Mouse (Mus musculus) liver, embryonic 13.5 days (tissue): ENCODE results near the gene Tex2. TPM values are rescaled to one million over a fixed set of nuclear protein-coding genes. Genes with fewer than 3 reads are reported as not detected.

ENCODE experiments used
- ATAC-seq: fragments of 200-750 bp; cut with Nextera tagmentation; 2 replicates; pipeline ENCODE4 v1.8.0; 2017; ENCODE audit warnings: low read depth, mild to moderate bottlenecking, moderate number of reproducible peaks, moderate library complexity
- DNase-seq: peaks from one replicate; pipeline ENCODE4 v3.0.0; 2022
- H3K27ac ChIP-seq: fragments of 300-500 bp; sonication (generic); 2 replicates; pipeline ENCODE4 v1.5.1; 2015; ENCODE audit warnings: moderate library complexity, mild to moderate bottlenecking, inconsistent platforms
- H3K27me3 ChIP-seq: fragments of 300-500 bp; sonication (generic); 2 replicates; pipeline ENCODE4 v1.6.1; 2015; ENCODE audit warnings: mild to moderate bottlenecking, inconsistent platforms
- H3K36me3 ChIP-seq: fragments of 300-500 bp; sonication (generic); 2 replicates; pipeline ENCODE4 v1.6.1; 2015; ENCODE audit warnings: mild to moderate bottlenecking, inconsistent platforms
- H3K4me1 ChIP-seq: fragments of 300-500 bp; sonication (generic); replicated peaks from 2 replicates; pipeline ENCODE4 v1.6.1; 2015; ENCODE audit warnings: inconsistent platforms
- H3K4me2 ChIP-seq: fragments of 300-500 bp; sonication (generic); 2 replicates; pipeline ENCODE4 v1.6.1; 2015; ENCODE audit warnings: inconsistent platforms, mild to moderate bottlenecking, moderate library complexity
- H3K4me3 ChIP-seq: fragments of 300-500 bp; sonication (generic); replicated peaks from 2 replicates; pipeline ENCODE4 v1.5.1; 2015; ENCODE audit warnings: mild to moderate bottlenecking, inconsistent platforms
- H3K9ac ChIP-seq: fragments of 300-500 bp; sonication (generic); 2 replicates; pipeline ENCODE4 v1.6.1; 2015; ENCODE audit warnings: mild to moderate bottlenecking, inconsistent platforms
- H3K9me3 ChIP-seq: fragments of 300-500 bp; sonication (generic); replicated peaks from 2 replicates; pipeline ENCODE4 v1.6.1; 2016; ENCODE audit warnings: inconsistent platforms
- WGBS: fragments of 180-500 bp; shearing (Covaris S2); methylation state at CpG from one replicate; pipeline ENCODE4 v1.1.7; 2015; ENCODE audit not compliant: insufficient replicate concordance; 5-methylcytosine and 5-hydroxymethylcytosine counted together
- polyA plus RNA-seq: library from polyadenylated mRNA; unstranded; fragments of >200 nt; fragmentation: Nextera tagmentation; extraction: Ambion mirVana; gene quantifications from 2 replicates; pipeline ENCODE4 v1.2.1, GENCODE M21; 2015

The Tex2 gene
- polyA plus RNA-seq, 1 experiment from 2014 or later, result 7.5 TPM

- Histone ChIP-seq H3K27ac (no peak overlapping the region), H3K36me3 (no peaks in the 10 kb centered on the region), H3K4me1 (peaks cover 27% of the 10 kb centered on the region), H3K9me3 (no peaks in the 10 kb centered on the region), H3K9ac (no peak overlapping the region), H3K4me3 (no peak overlapping the region), H3K4me2 (no peak overlapping the region), H3K27me3 (no peaks in the 10 kb centered on the region)
- 67% methylated on average over 13 of the region's 13 CpGs for WGBS
- ATAC-seq (no peak), DNase-seq (no peak)
Observed at GRCm38 (mm10) chr11:106617821-106618580, 4.8 kb upstream of the Tex2 start.

GRCm38 (mm10) chr11:106615561-106615960 lies 2.3 kb upstream of the Tex2 start:
- Histone ChIP-seq H3K27me3 (no peaks in the 10 kb centered on the region), H3K4me2 (no peak overlapping the region), H3K4me3 (no peak overlapping the region), H3K9ac (no peak overlapping the region), H3K27ac (no peak overlapping the region), H3K36me3 (no peaks in the 10 kb centered on the region), H3K4me1 (peaks cover 30% of the 10 kb centered on the region), H3K9me3 (no peaks in the 10 kb centered on the region)
- ATAC-seq (no peak), DNase-seq (no peak)
- 67% methylated on average over 4 of the region's 4 CpGs for WGBS

- no peak overlapping the region for H3K9ac ChIP-seq
- H3K27me3 ChIP-seq, result no peaks in the 10 kb centered on the region
- H3K4me2 ChIP-seq, result no peak overlapping the region
- H3K27ac ChIP-seq, result peak overlapping the region; percentile 29; the same call in 1 of the 2 replicates
- ATAC-seq, result no peak
- no peak overlapping the region for H3K4me3 ChIP-seq
- DNase-seq, result no peak
- H3K9me3 ChIP-seq, result no peaks in the 10 kb centered on the region
- H3K4me1 ChIP-seq, result peaks cover 41% of the 10 kb centered on the region
- 40% methylated on average over 4 of the region's 4 CpGs for WGBS
- H3K36me3 ChIP-seq, result no peaks in the 10 kb centered on the region
Observed at GRCm38 (mm10) chr11:106614339-106614645, 1.1 kb upstream of the Tex2 start.

GRCm38 (mm10) chr11:106613638-106614338 lies 565 bp upstream of the Tex2 start:
- peak overlapping the region; percentile 98 for H3K4me3 ChIP-seq
- H3K4me1 ChIP-seq, result peaks cover 42% of the 10 kb centered on the region
- ATAC-seq (no peak), DNase-seq (no peak)
- no peaks in the 10 kb centered on the region for H3K27me3 ChIP-seq
- H3K4me2 ChIP-seq, result peak overlapping the region; percentile 91
- H3K9me3 ChIP-seq, result no peaks in the 10 kb centered on the region
- H3K36me3 ChIP-seq, result no peaks in the 10 kb centered on the region
- WGBS, result 53% methylated on average over 15 of the region's 15 CpGs
- peak overlapping the region; percentile 97 for H3K9ac ChIP-seq
- H3K27ac ChIP-seq, result peak overlapping the region; percentile 98

GRCm38 (mm10) chr11:106612209-106612960 lies 838 bp downstream of the Tex2 start:
- Histone ChIP-seq H3K27ac (peak overlapping the region; percentile 98), H3K4me3 (peak overlapping the region; percentile 98), H3K27me3 (no peaks in the 10 kb centered on the region), H3K4me1 (peaks cover 45% of the 10 kb centered on the region), H3K9ac (peak overlapping the region; percentile 97), H3K9me3 (no peaks in the 10 kb centered on the region), H3K4me2 (peak overlapping the region; percentile 91), H3K36me3 (no peaks in the 10 kb centered on the region)
- DNase-seq (peak; percentile 73), ATAC-seq (peak; percentile 85)
- under 1% methylated on average over 64 of the region's 67 CpGs for WGBS

- ATAC-seq, result no peak
- WGBS, result 77% methylated on average over 8 of the region's 8 CpGs
- peaks cover 56% of the 10 kb centered on the region for H3K4me1 ChIP-seq
- no peak for DNase-seq
- no peak overlapping the region for H3K4me2 ChIP-seq
- no peak overlapping the region for H3K27ac ChIP-seq
- no peaks in the 10 kb centered on the region for H3K27me3 ChIP-seq
- H3K9me3 ChIP-seq, result no peaks in the 10 kb centered on the region
- H3K9ac ChIP-seq, result no peak overlapping the region
- H3K4me3 ChIP-seq, result no peak overlapping the region
- peaks cover 1% of the 10 kb centered on the region for H3K36me3 ChIP-seq
Observed at GRCm38 (mm10) chr11:106609731-106610130, 3.5 kb downstream of the Tex2 start.

GRCm38 (mm10) chr11:106607316-106607715 lies 5.9 kb downstream of the Tex2 start:
- H3K9me3 ChIP-seq, result no peaks in the 10 kb centered on the region
- no peaks in the 10 kb centered on the region for H3K27me3 ChIP-seq
- H3K4me3 ChIP-seq, result no peak overlapping the region
- DNase-seq (no peak), ATAC-seq (no peak)
- H3K4me2 ChIP-seq, result no peak overlapping the region
- no peak overlapping the region; the same call in 1 of the 2 replicates for H3K27ac ChIP-seq
- H3K36me3 ChIP-seq, result peaks cover 7% of the 10 kb centered on the region
- 76% methylated on average over 6 of the region's 6 CpGs for WGBS
- H3K4me1 ChIP-seq, result peaks cover 59% of the 10 kb centered on the region
- no peak overlapping the region for H3K9ac ChIP-seq

GRCm38 (mm10) chr11:106606042-106606441 lies 7.2 kb downstream of the Tex2 start:
- Histone ChIP-seq H3K27me3 (no peaks in the 10 kb centered on the region), H3K4me2 (no peak overlapping the region), H3K27ac (no peak overlapping the region), H3K4me1 (peaks cover 60% of the 10 kb centered on the region), H3K36me3 (peaks cover 7% of the 10 kb centered on the region), H3K9ac (no peak overlapping the region), H3K4me3 (no peak overlapping the region), H3K9me3 (no peaks in the 10 kb centered on the region)
- no peak for ATAC-seq
- no peak for DNase-seq
- WGBS, result 69% methylated on average over 5 of the region's 5 CpGs

- H3K9ac ChIP-seq, result no peak overlapping the region
- peak overlapping the region; percentile 40; the same call in 1 of the 2 replicates for H3K27ac ChIP-seq
- H3K27me3 ChIP-seq, result no peaks in the 10 kb centered on the region
- H3K4me3 ChIP-seq, result no peak overlapping the region
- peak; percentile 62 for ATAC-seq
- WGBS, result 48% methylated on average over 11 of the region's 11 CpGs
- peaks cover 62% of the 10 kb centered on the region for H3K4me1 ChIP-seq
- H3K36me3 ChIP-seq, result peaks cover 7% of the 10 kb centered on the region
- no peaks in the 10 kb centered on the region for H3K9me3 ChIP-seq
- no peak overlapping the region for H3K4me2 ChIP-seq
- DNase-seq, result no peak
Observed at GRCm38 (mm10) chr11:106603230-106603629, 10.0 kb downstream of the Tex2 start.

- WGBS, result 73% methylated on average over 5 of the region's 5 CpGs
- Histone ChIP-seq H3K4me3 (no peak overlapping the region), H3K9me3 (no peaks in the 10 kb centered on the region), H3K4me2 (no peak overlapping the region), H3K27ac (no peak overlapping the region; the same call in 1 of the 2 replicates), H3K9ac (no peak overlapping the region), H3K4me1 (peaks cover 57% of the 10 kb centered on the region), H3K27me3 (no peaks in the 10 kb centered on the region), H3K36me3 (peaks cover 7% of the 10 kb centered on the region)
- ATAC-seq (no peak), DNase-seq (no peak)
Observed at GRCm38 (mm10) chr11:106600124-106600523, 13.1 kb downstream of the Tex2 start.

GRCm38 (mm10) chr11:106599345-106599744 lies 13.9 kb downstream of the Tex2 start:
- Histone ChIP-seq H3K4me2 (no peak overlapping the region), H3K4me3 (no peak overlapping the region), H3K9ac (no peak overlapping the region), H3K36me3 (peaks cover 2% of the 10 kb centered on the region), H3K27ac (peak overlapping the region; percentile 73; the same call in 1 of the 2 replicates), H3K27me3 (no peaks in the 10 kb centered on the region), H3K4me1 (peaks cover 57% of the 10 kb centered on the region), H3K9me3 (no peaks in the 10 kb centered on the region)
- WGBS, result 64% methylated on average over 7 of the region's 7 CpGs
- DNase-seq, result no peak
- ATAC-seq, result no peak
